Mouse (Mus musculus): Measurements from ENCODE around the gene Ppp2r5d.

The Ppp2r5d gene

GRCm38 (mm10) chr17:46721077-46721476 lies 16.2 kb upstream of the Ppp2r5d start:
- 87% methylated on average over 7 of the region's 7 CpGs for WGBS

GRCm38 (mm10) chr17:46714756-46715481 lies 10.0 kb upstream of the Ppp2r5d start:
- 96% methylated on average over 11 of the region's 11 CpGs for WGBS

- 78% methylated on average over 9 of the region's 9 CpGs for WGBS
These were observed 8.9 kb upstream of the Ppp2r5d start for GRCm38 (mm10) chr17:46713849-46714248.

- WGBS: 50% methylated on average over 7 of the region's 7 CpGs
These were observed 7.5 kb upstream of the Ppp2r5d start for GRCm38 (mm10) chr17:46712442-46712841.

GRCm38 (mm10) chr17:46711612-46712271 lies 6.8 kb upstream of the Ppp2r5d start:
- under 1% methylated on average over 72 of the region's 76 CpGs for WGBS

GRCm38 (mm10) chr17:46710959-46711597 lies 6.2 kb upstream of the Ppp2r5d start, which contains the start of gene Pex6:
Gene Pex6 (plus strand): TSS chr17:46711463.
- WGBS: 7% methylated on average over 36 of the region's 36 CpGs

GRCm38 (mm10) chr17:46706375-46707089 lies 1.6 kb upstream of the Ppp2r5d start:
- 89% methylated on average over 14 of the region's 14 CpGs for WGBS

- 4% methylated on average over 41 of the region's 41 CpGs for WGBS
These were observed 682 bp downstream of the Ppp2r5d start for GRCm38 (mm10) chr17:46703971-46704886.

GRCm38 (mm10) chr17:46702506-46702905 lies 2.4 kb downstream of the Ppp2r5d start:
- 79% methylated on average over 5 of the region's 5 CpGs for WGBS

- WGBS: 59% methylated on average over 12 of the region's 12 CpGs
These were observed 2.8 kb downstream of the Ppp2r5d start for GRCm38 (mm10) chr17:46702100-46702499.

- WGBS: 41% methylated on average over 12 of the region's 12 CpGs
These were observed 3.4 kb downstream of the Ppp2r5d start for GRCm38 (mm10) chr17:46701489-46701888.

GRCm38 (mm10) chr17:46699912-46700311 lies 5.0 kb downstream of the Ppp2r5d start:
- WGBS: 87% methylated on average over 3 of the region's 3 CpGs

GRCm38 (mm10) chr17:46699245-46699644 lies 5.7 kb downstream of the Ppp2r5d start:
- 84% methylated on average over 5 of the region's 5 CpGs for WGBS

GRCm38 (mm10) chr17:46698515-46698914 lies 6.4 kb downstream of the Ppp2r5d start:
- WGBS: 92% methylated on average over 6 of the region's 6 CpGs

GRCm38 (mm10) chr17:46694517-46695063 lies 10.3 kb downstream of the Ppp2r5d start:
- 79% methylated on average over 1 of the region's 1 CpGs for WGBS

GRCm38 (mm10) chr17:46691390-46691789 lies 13.5 kb downstream of the Ppp2r5d start:
- 97% methylated on average over 2 of the region's 2 CpGs for WGBS

GRCm38 (mm10) chr17:46690665-46691064 lies 14.2 kb downstream of the Ppp2r5d start:
- 90% methylated on average over 12 of the region's 12 CpGs for WGBS

GRCm38 (mm10) chr17:46685913-46686312 lies 19.0 kb downstream of the Ppp2r5d start:
- 88% methylated on average over 6 of the region's 6 CpGs for WGBS

- WGBS: 78% methylated on average over 16 of the region's 16 CpGs
These were observed 22.1 kb downstream of the Ppp2r5d start for GRCm38 (mm10) chr17:46682654-46683389.
